Mouse (Mus musculus) brain, embryonic 14.5 days (tissue): Measurements from ENCODE around the gene Fblim1. TPM values are rescaled to one million over a fixed set of nuclear protein-coding genes. Genes with fewer than 3 reads are reported as not detected.
A peak's percentile ranks its signal among the peaks of the same experiment; 100 is the strongest.

Experiments used
- DNase-seq: peaks from one replicate; pipeline ENCODE4 v3.0.0-alpha.2; 2011; ENCODE audit warnings: low read depth
- CTCF ChIP-seq: fragments of 200-500 bp; IDR thresholded peaks from 2 replicates; pipeline ENCODE4 v1.5.1; 2012; ENCODE audit warnings: inconsistent platforms, mild to moderate bottlenecking, moderate library complexity, borderline replicate concordance; ENCODE audit not compliant: insufficient read depth, insufficient read length; ENCODE audit errors: extremely low read depth
- POLR2A ChIP-seq: fragments of 200-500 bp; IDR thresholded peaks from 2 replicates; pipeline ENCODE4 v1.6.1; 2012; ENCODE audit warnings: mild to moderate bottlenecking, inconsistent platforms, borderline replicate concordance; ENCODE audit not compliant: poor library complexity, insufficient read depth, insufficient read length, severe bottlenecking; ENCODE audit errors: extremely low read depth
- polyA plus RNA-seq: library from polyadenylated mRNA; depleted of rRNA; stranded (reverse); fragments of >200 nt; gene quantifications from 2 replicates; pipeline ENCODE4 v1.2.3, GENCODE M21; 2012; rRNA removed

Gene Fblim1
- polyA plus RNA-seq, 1 experiment, result 50.7 TPM

DNA sequence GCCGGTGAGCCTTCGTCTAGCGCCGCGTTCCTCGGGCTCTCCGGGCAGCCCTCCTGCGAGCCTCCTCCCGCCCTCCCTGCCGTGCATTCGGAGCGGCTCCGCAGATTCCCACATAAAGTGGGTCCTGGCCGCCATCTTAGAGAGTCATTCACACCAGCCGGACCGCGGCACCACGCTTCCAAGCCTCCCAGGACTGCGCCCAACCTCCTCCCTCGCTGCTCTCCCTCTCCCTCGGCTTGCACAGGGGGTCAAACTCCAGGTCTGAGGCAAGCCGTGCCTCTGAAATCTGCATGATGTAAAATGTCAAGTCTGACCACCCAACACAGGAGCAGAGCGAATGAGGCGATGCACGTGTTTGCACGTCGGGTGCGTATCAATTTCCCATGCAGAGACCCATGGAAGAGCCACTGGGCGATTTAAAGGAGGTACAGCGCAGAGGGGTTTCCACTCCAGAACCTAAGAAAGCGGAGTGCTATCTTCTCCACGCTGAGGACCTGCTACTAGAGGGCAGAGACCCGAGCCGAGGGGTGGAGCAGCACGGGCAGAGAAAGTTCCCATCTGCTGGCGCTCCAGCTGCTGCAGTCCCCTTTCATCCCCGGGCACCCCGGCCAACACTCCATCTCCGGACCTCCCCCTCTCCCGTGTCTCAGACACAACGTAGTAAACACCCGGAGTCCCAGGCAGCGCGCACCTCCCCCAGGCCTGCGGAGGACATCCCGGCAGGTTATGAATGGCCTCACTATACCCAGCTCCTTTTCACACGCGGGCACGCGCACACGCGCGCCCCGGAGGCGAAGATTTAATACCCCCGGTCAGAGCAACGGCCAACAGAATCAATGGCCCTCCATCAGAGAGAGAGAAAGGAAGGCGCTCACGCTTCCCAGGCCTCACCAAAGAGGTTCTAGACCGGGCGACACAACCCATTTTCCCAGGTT lies 69.3 kb downstream of the Fblim1 start:
- peak; percentile 90 for DNase-seq
- TF ChIP-seq CTCF, result no peak
- peak; percentile 48; the same call in 1 of the 2 replicates for TF ChIP-seq POLR2A

DNA sequence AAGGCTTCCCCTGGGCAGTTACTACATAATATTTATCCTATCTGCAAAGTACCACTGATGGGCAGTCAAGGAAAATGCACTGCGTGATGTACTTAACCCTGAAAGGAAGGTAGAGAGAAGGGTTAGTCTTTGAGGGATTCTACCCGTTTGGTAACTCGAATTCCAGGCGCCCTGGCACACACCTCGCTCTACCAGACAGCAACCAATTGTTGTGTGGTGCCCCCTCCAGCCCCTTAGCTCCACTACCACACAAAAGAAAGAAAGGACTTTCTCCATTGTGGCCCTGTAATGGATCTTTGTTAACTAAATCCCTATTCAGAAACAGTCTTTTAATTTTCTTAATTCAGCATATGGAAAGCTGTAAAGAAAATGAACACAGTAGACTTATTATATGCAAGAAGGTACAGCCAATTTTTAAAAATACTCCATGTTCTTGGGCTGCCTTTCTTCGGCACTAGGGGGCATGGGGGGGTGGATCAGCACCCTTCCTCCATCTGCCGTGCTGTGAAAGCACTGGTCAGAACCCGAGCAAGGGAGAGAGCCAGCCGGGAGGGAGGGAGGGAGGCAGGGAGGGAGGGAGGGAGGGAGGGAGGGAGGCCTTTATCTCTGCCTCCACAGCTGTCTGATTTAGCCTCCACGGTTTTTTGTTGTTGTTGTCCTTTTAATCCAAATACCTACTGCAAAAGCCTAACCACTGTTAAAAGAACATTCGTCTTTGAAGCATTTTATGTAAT lies 70.8 kb downstream of the Fblim1 start:
- TF ChIP-seq POLR2A (no peak), CTCF (peak; percentile 41; the same call in 1 of the 2 replicates)
- DNase-seq, result peak; percentile 89

DNA sequence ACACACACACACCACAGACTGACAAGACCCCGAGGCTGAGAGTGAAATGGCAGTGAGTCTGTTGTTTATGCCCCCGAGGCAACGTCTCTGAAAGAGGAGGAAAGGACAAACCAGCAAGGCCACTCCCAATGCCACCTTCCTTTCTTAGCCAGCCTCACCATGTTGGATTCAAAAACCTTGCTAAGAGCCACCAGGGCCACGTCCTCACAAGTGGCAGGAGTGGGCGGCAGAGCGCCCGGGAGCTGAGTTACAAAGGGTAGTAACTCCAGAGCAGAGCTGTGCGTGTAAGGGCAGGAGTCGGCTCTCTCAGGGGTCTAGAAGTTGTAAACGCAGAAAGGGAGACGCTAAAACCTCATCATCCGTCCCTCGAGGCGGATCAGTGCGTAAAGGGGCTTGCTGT lies 74.9 kb downstream of the Fblim1 start:
- DNase-seq, result no peak
- TF ChIP-seq POLR2A (no peak), CTCF (no peak)

DNA sequence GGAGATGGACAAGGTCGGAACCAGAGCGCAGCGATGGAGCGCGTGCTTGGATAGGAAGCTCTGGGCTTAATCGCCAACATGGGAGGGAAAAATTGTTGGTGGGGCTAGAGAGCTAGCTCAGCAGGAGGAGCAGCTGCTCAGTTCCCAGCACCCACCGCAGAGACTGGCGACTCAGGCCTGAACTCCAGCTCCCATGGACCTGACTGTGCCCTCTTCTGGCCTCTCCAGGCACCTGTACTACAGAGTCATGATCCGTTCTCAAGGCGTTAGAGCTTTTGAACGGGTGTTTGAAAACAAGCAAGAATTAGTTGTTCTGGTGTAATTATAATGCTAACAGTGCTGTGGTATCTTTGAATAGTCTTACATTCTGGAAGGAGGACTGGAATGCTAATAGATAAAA lies 77.0 kb downstream of the Fblim1 start:
- no peak for DNase-seq
- TF ChIP-seq CTCF, result no peak
- TF ChIP-seq POLR2A, result no peak

DNA sequence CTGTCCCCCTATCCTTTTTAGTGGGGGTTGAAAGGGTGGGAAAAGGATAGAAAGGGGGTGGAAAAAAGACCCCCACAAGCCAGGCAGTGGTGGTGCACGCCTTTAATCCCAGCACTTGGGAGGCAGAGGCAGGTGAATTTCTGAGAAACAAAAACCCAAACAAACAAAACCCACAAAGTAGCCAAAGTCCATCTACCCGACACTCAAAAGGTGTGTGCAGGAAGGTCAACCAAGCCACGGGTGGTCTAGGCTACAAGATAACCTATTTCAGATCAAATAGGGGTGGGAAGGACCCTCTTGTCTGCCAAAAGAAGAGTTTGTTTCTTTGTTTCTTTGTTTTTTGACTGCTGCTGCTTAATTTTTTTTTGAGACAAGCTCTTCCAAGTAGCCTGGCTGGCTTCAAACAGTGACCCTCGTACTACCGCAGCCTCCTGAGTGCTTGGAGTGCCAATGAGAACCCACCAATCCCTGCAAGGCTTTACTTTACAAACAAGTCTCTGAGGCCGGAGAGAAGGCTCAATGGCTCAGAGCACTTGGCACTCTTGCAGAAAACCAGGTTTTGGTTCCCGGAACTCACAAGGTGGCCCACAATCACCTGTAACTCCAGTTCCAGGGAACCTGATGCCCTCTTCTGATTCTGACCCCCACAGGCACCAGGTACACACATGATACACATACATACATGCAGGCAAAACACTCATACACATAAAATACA lies 78.8 kb downstream of the Fblim1 start:
- no peak for DNase-seq

More for the DNA sequence above, 78.8 kb downstream of the Fblim1 start:
- TF ChIP-seq POLR2A (no peak), CTCF (no peak)

Other genes with a start within 250 kb of the Fblim1 start
- gene Fam131c, start 237.9 kb downstream of the Fblim1 start, polyA plus RNA-seq, result 21.3 and 29.0 TPM in 2 replicates
- 0.11 and 0.19 TPM in 2 replicates for gene Clcnka, start 207.4 kb downstream of the Fblim1 start, polyA plus RNA-seq
- gene Clcnkb, start 190.1 kb downstream of the Fblim1 start, polyA plus RNA-seq, result 0.03 TPM in 1 of 2 replicates, not detected in the other
- gene Hspb7, start 185.3 kb downstream of the Fblim1 start, polyA plus RNA-seq, result 0.10 TPM in 1 of 2 replicates, not detected in the other
- 0.69 and 0.93 TPM in 2 replicates for gene Srarp, start 170.0 kb downstream of the Fblim1 start, polyA plus RNA-seq
- gene Zbtb17, start 161.4 kb downstream of the Fblim1 start, polyA plus RNA-seq, result 69.2 and 85.4 TPM in 2 replicates
- 9.9 and 32.7 TPM in 2 replicates for gene Spen, start 67.5 kb downstream of the Fblim1 start, polyA plus RNA-seq
- 0.14 and 0.44 TPM in 2 replicates for gene Tmem82, start 12.5 kb upstream of the Fblim1 start, polyA plus RNA-seq
- 0.40 and 0.42 TPM in 2 replicates for gene Slc25a34, start 17.7 kb upstream of the Fblim1 start, polyA plus RNA-seq
- gene Plekhm2, start 58.8 kb upstream of the Fblim1 start, polyA plus RNA-seq, result 55.0 and 56.0 TPM in 2 replicates
- gene Rsc1a1, start 79.5 kb upstream of the Fblim1 start, polyA plus RNA-seq, result 6.7 and 7.2 TPM in 2 replicates
- 14.2 and 19.5 TPM in 2 replicates for gene Ddi2, start 117.3 kb upstream of the Fblim1 start, polyA plus RNA-seq
- gene Agmat, start 140.6 kb upstream of the Fblim1 start, polyA plus RNA-seq, result 0.05 TPM in 2 replicates
- gene Dnajc16, start 184.8 kb upstream of the Fblim1 start, polyA plus RNA-seq, result 17.7 and 19.9 TPM in 2 replicates
- gene Casp9, start 187.5 kb upstream of the Fblim1 start, polyA plus RNA-seq, result 27.8 and 29.2 TPM in 2 replicates
- gene Cela2a, start 220.1 kb upstream of the Fblim1 start, polyA plus RNA-seq, result 0.19 and 0.21 TPM in 2 replicates
- gene Ctrc, start 240.3 kb upstream of the Fblim1 start, polyA plus RNA-seq, result not detected in 2 replicates